Mouse (Mus musculus) inflammation-experienced regulatory T-cells, adult 6 months (primary cell): ENCODE data around the gene Hrc. TPM values are rescaled to one million over a fixed set of nuclear protein-coding genes. Genes with fewer than 3 reads are reported as not detected.
"Not testable (repeated sequence)": the region's sequence is repeated elsewhere in the genome, so short reads cannot be mapped to it uniquely, and the experiment has no call there.

Source experiments
- ATAC-seq: one replicate; pipeline ENCODE4 v1.8.0; 2017
- polyA plus RNA-seq, 3 experiments: library from polyadenylated mRNA; unstranded; fragments of 100-300 nt; shearing (Covaris generic); gene quantifications; one replicate each; pipeline ENCODE4 v1.2.1; 2017

The Hrc gene
- polyA plus RNA-seq, 3 experiments from 2014 or later, result not detected

GRCm38 (mm10) chr7:45334605-45335004 is 485 bp upstream of the Hrc start:
- no peak for ATAC-seq

- ATAC-seq, result no peak
These were observed 1.2 kb downstream of the Hrc start for GRCm38 (mm10) chr7:45336319-45336718.

- ATAC-seq, result no peak
These were observed 2.4 kb downstream of the Hrc start for GRCm38 (mm10) chr7:45337469-45337868.

GRCm38 (mm10) chr7:45338161-45338911 is 3.2 kb downstream of the Hrc start:
- no peak for ATAC-seq

GRCm38 (mm10) chr7:45339410-45340065 is 4.4 kb downstream of the Hrc start:
- peak; percentile 20 for ATAC-seq

- ATAC-seq, result no peak
These were observed 5.0 kb downstream of the Hrc start for GRCm38 (mm10) chr7:45340066-45340442.

GRCm38 (mm10) chr7:45340669-45341068 is 5.6 kb downstream of the Hrc start:
- ATAC-seq, result no peak

GRCm38 (mm10) chr7:45341303-45341702 is 6.2 kb downstream of the Hrc start:
- ATAC-seq, result peak; percentile 84

- ATAC-seq, result no peak
These were observed 7.0 kb downstream of the Hrc start for GRCm38 (mm10) chr7:45342081-45342480.

- no peak for ATAC-seq
These were observed 8.5 kb downstream of the Hrc start for GRCm38 (mm10) chr7:45343543-45343942.

- ATAC-seq, result no peak
These were observed 11.8 kb downstream of the Hrc start for GRCm38 (mm10) chr7:45346905-45347304.

- no peak for ATAC-seq
These were observed 18.0 kb downstream of the Hrc start for GRCm38 (mm10) chr7:45353041-45353440.

- ATAC-seq, result no peak
These were observed 20.4 kb downstream of the Hrc start for GRCm38 (mm10) chr7:45355318-45356020.

GRCm38 (mm10) chr7:45356087-45356486 is 21.0 kb downstream of the Hrc start:
- no peak for ATAC-seq

- ATAC-seq, result not testable (repeated sequence)
These were observed 24.0 kb downstream of the Hrc start for GRCm38 (mm10) chr7:45359081-45359480.

- ATAC-seq, result no peak
These were observed 25.5 kb downstream of the Hrc start for GRCm38 (mm10) chr7:45360404-45361125.

- ATAC-seq, result peak; percentile 88
These were observed 26.2 kb downstream of the Hrc start for GRCm38 (mm10) chr7:45361243-45361804.

- ATAC-seq, result no peak
These were observed 27.7 kb downstream of the Hrc start for GRCm38 (mm10) chr7:45362801-45363200.

GRCm38 (mm10) chr7:45363983-45364382 is 28.9 kb downstream of the Hrc start:
- ATAC-seq, result no peak

- no peak for ATAC-seq
These were observed 30.9 kb downstream of the Hrc start for GRCm38 (mm10) chr7:45365742-45366651.

- no peak for ATAC-seq
These were observed 31.5 kb downstream of the Hrc start, which contains the start of gene Ppfia3 for GRCm38 (mm10) chr7:45366652-45367019. Gene Ppfia3 (minus strand): TSS chr7:45367019.
